Mouse (Mus musculus) G1E-ER4 (cell line): ENCODE results near the gene Lefty2. TPM values are rescaled to one million over a fixed set of nuclear protein-coding genes. Genes with fewer than 3 reads are reported as not detected.

ENCODE experiments used
- GATA1 ChIP-seq: IDR thresholded peaks from one replicate; pipeline ENCODE4 v1.8.0; 2012; ENCODE audit warnings: low read length, inconsistent platforms
- polyA plus RNA-seq: library from polyadenylated mRNA; stranded (reverse); fragments of >175 nt; gene quantifications from 2 replicates; pipeline ENCODE4 v1.2.3, GENCODE M21; 2012

The Lefty2 gene
- polyA plus RNA-seq, 1 experiment = not detected

DNA sequence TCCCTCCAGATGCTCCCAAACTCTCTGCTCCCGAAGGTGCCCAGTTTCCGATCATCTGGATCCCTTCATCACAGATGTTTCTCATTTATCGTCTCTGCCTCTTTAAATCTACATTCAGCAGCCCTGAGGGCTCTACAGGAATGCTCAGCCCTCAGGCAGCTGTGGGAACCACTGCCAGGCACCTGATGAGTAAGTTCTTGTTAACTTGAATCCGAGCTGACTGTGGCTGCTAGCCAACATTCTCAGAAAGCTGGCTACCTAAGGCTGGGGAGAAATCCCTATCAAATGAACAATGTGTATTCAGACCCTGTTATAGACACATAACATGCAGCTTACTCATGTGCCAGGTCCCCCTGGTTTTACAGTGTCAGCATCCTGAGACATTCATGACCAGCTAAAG, 20.9 kb downstream of the Lefty2 start:
- no peak for TF ChIP-seq GATA1

- no peak for TF ChIP-seq GATA1
Observed at GRCm38 (mm10) chr1:180916425-180916824, 23.5 kb downstream of the Lefty2 start.

GRCm38 (mm10) chr1:180917053-180917452, 24.1 kb downstream of the Lefty2 start:
- TF ChIP-seq GATA1 = no peak

DNA sequence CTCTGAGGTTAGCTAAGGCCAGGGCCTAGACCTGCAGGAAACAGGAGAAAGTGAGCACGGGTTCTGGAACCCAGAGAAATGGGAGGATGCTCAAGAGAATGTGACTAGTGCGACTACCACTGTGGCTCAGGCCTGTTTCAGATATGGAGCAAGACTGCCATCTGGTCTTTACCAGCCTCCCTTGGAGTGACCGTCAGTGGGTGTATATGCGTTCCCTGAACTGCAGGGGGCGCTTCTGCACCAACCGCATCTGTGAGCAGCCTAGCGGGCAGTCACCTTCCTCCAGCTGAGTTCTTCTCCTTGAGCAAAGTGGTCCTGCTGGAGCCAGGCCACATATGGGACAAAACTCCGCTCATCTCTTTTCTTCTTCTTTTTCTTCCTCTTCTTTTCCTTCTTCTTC, 26.8 kb downstream of the Lefty2 start:
- TF ChIP-seq GATA1 = no peak

DNA sequence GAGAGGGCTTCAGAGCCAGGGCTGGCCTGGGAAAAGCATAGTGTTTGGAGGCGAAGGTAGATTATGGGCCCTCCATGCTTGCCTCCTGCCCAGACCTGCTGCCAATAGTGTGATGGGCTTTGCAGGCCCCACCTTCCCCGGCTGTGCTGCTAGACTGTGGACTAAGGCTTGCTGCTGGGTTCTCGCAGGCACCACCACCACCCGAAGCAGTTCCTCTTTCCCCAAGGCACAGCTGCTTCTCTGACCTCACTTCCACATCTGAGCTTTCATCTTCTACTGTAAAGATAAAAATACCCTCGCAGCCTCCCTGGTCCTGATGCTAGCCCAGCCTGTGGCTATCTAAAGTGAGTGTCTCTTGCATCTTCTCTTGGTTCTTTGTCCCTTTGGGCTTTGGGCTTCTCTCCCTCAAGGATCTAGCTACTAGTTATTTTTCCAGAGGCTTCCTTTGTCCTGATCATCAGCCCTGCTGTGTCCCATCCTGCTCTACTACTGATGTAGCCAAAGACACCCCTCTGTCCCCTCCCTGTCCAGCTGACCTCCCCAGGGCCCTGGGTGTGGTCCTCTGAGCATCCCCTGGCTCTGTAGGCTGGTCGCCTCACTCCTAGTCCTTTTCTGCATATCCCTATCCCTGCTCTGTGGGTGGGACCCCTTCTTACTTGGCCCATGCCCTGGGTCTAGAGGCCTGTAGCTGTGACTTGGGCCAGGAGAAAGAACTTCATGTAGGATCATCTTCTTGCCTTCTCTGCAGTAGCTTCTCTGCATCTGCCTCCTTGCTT, 29.6 kb downstream of the Lefty2 start:
- TF ChIP-seq GATA1 = no peak

DNA sequence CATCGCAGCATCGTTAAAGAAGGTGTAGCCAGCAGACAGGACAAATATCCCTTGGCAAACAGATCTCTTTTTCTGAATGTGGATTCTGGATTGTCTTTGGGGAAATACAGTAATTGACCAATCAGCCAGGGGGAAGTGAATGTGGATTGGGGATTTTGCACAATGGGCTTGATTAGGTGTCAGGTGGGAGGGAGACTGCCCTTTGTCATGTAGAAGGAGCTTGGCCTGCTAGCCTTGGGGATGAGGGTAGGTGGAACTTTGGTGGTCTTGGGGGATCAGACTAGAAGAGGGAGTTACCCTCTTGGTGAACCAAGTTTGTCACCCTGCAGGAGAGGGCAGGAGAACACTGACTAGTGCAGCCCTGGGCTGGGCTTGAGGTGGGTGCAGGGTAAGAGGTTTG, 31.8 kb downstream of the Lefty2 start:
- no peak for TF ChIP-seq GATA1

- no peak for TF ChIP-seq GATA1
Observed at GRCm38 (mm10) chr1:180926286-180926685, 33.4 kb downstream of the Lefty2 start.

GRCm38 (mm10) chr1:180929599-180929998, 36.7 kb downstream of the Lefty2 start:
- TF ChIP-seq GATA1 = no peak

- no peak for TF ChIP-seq GATA1
Observed at GRCm38 (mm10) chr1:180931106-180931505, 38.2 kb downstream of the Lefty2 start.

- no peak for TF ChIP-seq GATA1
Observed at GRCm38 (mm10) chr1:180933659-180934058, 40.8 kb downstream of the Lefty2 start.

DNA sequence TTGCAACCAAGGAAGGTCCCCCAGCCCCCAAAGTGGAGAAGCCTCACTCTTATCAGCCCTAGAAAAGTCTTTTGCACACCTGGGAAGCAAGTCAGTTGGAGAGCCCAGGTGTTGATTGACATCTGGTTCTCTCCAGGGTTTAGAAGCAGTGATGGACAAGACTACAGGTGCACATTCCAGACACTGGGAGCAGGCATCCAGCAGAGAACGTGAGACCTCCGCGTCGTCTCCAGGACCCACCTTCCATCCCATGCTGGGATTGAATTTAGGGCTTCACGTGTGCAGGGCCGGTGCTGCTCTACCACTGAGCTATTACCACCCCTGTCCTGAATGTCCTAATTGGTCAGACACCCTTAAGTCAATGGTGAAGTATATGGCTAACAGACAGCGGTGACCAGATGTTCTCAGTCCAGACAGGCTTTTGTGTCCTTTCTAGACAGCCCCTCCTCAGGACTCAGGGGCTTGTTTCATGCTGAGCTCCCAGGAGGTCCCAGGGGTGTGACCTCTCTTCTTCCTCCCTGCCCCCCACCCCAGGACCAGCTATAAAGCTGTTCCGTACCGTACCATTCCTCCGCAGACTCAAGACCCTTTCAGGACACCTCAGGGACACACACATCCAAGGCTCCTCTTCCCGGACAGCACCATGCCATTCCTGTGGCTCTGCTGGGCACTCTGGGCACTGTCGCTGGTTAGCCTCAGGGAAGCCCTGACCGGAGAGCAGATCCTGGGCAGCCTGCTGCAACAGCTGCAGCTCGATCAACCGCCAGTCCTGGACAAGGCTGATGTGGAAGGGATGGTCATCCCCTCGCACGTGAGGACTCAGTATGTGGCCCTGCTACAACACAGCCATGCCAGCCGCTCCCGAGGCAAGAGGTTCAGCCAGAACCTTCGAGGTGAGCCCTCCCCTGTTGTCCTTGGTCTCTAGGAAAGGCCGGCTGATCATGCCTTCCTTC, 41.8 kb downstream of the Lefty2 start, which contains the start of gene Lefty1:
TSS of gene Lefty1 (plus strand) at position 556 of the 953 bp plus-strand sequence.
- no peak for TF ChIP-seq GATA1

- TF ChIP-seq GATA1 = no peak
Observed at GRCm38 (mm10) chr1:180940776-180941460, 48.0 kb downstream of the Lefty2 start.

DNA sequence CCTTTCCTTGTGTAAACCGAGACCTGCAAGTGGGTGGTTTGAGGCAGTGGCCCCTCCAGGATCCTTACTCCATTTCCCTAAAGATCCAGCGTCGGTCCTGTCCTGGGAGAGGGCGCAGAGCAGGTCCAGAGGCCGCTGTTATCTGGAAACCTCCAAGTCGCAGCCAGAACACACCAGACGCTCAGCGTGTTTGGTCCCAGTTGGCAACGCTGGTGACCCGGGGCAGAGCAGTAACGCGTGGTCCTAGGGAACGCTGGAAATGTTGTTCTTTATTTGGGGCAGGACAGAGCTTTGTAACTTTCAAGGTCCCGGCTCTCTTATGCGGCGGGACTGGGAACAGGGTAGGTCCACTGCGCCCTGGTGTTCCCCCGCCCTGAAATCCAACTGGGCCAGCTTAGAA, 48.8 kb downstream of the Lefty2 start:
- no peak for TF ChIP-seq GATA1

DNA sequence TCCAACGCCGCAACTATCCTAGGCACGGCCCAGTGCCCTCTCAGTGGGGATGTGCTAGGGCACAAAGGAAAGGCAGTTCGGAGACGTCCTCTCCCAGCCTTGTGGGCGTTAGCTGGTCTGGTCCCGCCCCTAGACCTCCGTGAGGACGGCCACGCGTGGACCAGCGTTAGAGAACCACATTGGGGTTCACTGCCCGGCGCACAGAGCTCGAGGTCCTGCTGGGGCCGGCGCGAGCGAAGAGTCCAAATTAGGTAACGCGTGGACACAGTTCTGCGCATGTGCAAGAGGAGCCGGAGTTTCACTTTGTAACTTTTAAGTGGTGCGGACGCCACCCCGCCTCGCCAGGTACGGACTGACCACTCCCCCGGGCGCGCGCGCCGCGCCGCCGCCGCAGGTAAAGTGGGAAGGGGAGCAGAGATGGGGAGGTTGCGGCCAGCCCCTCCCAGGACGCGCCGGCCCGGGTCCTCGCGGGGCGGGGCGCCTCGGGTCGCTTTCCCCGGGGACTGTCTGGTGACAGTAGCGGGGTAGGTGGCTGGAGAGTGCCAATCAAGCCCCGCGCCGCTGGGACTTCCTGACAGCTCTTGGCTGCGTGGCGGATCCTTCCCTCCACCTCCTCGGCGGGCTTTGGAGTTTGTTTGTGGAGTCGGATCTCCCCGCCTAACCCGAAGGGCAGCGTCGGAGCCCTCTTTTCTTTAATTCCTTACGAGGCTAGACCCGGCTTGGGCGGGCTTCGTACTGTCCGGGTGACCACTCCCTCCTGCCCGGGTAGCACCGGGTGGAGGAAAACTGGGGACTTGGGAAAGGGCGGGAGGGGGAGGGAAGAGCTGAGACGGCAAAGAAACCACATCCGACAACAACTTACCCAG, 49.5 kb downstream of the Lefty2 start, which contains the start of gene Tmem63a:
TSS of gene Tmem63a (plus strand) at position 179 of the 866 bp plus-strand sequence.
- TF ChIP-seq GATA1 = no peak
